Mouse (Mus musculus) limb, embryonic 14.5 days (tissue): ENCODE measurements at regions not wholly inside any gene's neighbourhood (a gene's known extent, or its start where the extent isn't known, plus 50 kb on each side); places are given as distances from the start of the nearest gene placed in this dataset.

Source experiments
- ATAC-seq: fragments of 200-750 bp; cut with Nextera tagmentation; 2 replicates; pipeline ENCODE4 v1.8.0; 2017; ENCODE audit warnings: low read depth, moderate number of reproducible peaks, moderate TSS enrichment; ENCODE audit not compliant: low FRiP score
- DNase-seq: peaks from one replicate; pipeline ENCODE4 v3.0.0-alpha.2; 2015; ENCODE audit warnings: low spot score
- H3K27ac ChIP-seq: fragments of 300-500 bp; sonication (generic); replicated peaks from 2 replicates; pipeline ENCODE4 v1.5.1; 2014; ENCODE audit warnings: low read depth, mild to moderate bottlenecking, low read length, moderate library complexity, mixed read lengths
- H3K27me3 ChIP-seq: fragments of 300-500 bp; sonication (generic); 2 replicates; pipeline ENCODE4 v1.6.1; 2014; ENCODE audit warnings: low read length, mixed read lengths; ENCODE audit not compliant: control insufficient read depth, insufficient read depth
- H3K36me3 ChIP-seq: fragments of 300-500 bp; sonication (generic); 2 replicates; pipeline ENCODE4 v1.6.1; 2014; ENCODE audit warnings: mild to moderate bottlenecking, low read length, moderate library complexity, mixed read lengths; ENCODE audit not compliant: control insufficient read depth, insufficient read depth
- H3K4me1 ChIP-seq: fragments of 300-500 bp; sonication (generic); 2 replicates; pipeline ENCODE4 v1.6.1; 2014; ENCODE audit warnings: antibody characterized with exemption, low read length, mixed read lengths; ENCODE audit not compliant: control insufficient read depth, insufficient read depth
- H3K4me2 ChIP-seq: fragments of 300-500 bp; sonication (generic); replicated peaks from 2 replicates; pipeline ENCODE4 v1.6.1; 2014; ENCODE audit warnings: low read depth, mild to moderate bottlenecking, low read length, moderate library complexity; ENCODE audit not compliant: severe bottlenecking
- H3K4me3 ChIP-seq: fragments of 300-500 bp; sonication (generic); replicated peaks from 2 replicates; pipeline ENCODE4 v1.5.1; 2014; ENCODE audit warnings: low read length
- H3K9ac ChIP-seq: fragments of 300-500 bp; sonication (generic); 2 replicates; pipeline ENCODE4 v1.6.1; 2014; ENCODE audit warnings: mild to moderate bottlenecking, low read depth, low read length, moderate library complexity; ENCODE audit not compliant: severe bottlenecking
- H3K9me3 ChIP-seq: fragments of 300-500 bp; sonication (generic); 2 replicates; pipeline ENCODE4 v1.6.1; 2016; ENCODE audit warnings: low read length; ENCODE audit not compliant: control insufficient read depth
- POLR2A ChIP-seq: fragments of 200-500 bp; IDR thresholded peaks from 2 replicates; pipeline ENCODE4 v1.8.0; 2012; ENCODE audit warnings: inconsistent platforms, mild to moderate bottlenecking, moderate library complexity, borderline replicate concordance; ENCODE audit not compliant: insufficient read depth, insufficient read length; ENCODE audit errors: extremely low read depth
- WGBS: fragments of 180-500 bp; shearing (Covaris S2); extraction: QIAGEN DNeasy Blood & Tissue Kit; methylation state at CpG from one replicate; pipeline ENCODE4 v1.1.7; 2014; 5-methylcytosine and 5-hydroxymethylcytosine counted together

DNA sequence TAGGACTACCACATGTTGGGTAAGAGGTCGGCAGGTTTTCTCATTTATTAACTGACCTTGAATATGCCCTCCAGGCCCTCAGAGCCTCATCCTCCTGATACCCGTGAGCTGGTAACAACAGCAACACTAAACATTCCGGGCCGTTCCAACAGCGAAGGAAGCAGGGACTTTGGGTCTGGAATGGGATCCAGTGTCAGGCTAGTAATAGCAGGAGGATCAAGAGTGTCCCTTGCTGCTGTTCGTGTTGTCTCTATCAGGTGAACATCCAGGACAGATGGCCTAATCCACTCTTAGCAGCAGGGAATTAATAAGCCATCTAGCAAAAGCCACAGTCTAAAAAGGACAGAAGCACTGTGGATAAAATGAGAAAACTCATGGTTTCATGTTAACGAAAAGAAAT, 106.7 kb downstream of the Cpeb2 start:
- H3K27ac ChIP-seq = no peak overlapping the region
- ATAC-seq (no peak), DNase-seq (no peak)
- H3K36me3 ChIP-seq = no peaks in the 10 kb centered on the region
- no peak for TF ChIP-seq POLR2A
- H3K9ac ChIP-seq = no peak overlapping the region
- no peaks in the 10 kb centered on the region for H3K4me1 ChIP-seq
- H3K27me3 ChIP-seq = no peaks in the 10 kb centered on the region
- H3K9me3 ChIP-seq = no peaks in the 10 kb centered on the region
- 69% methylated on average over 7 of the region's 7 CpGs for WGBS
- no peak overlapping the region for H3K4me2 ChIP-seq
- no peak overlapping the region for H3K4me3 ChIP-seq

DNA sequence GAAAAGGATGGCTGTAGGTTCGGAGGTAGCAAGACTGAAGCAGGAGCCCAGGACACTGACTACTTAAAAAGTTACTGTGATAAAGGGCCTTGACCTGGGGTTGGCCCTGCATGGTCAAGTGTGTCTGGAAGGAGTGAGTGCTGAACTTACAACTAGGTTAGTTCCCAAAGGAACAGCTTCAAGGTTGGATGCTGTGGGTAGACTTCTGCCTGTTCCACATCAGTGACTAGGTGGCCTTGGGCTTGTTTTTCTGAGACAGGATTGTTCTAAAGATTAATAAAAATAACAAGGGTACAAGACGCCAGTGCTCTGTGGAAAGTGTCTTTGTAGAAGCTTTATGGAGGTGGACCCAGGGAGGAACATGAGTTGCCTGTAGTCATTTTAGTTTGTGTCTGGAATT, 108.5 kb downstream of the Cpeb2 start:
- Histone ChIP-seq H3K36me3 (no peaks in the 10 kb centered on the region), H3K9ac (no peak overlapping the region), H3K4me2 (no peak overlapping the region), H3K27me3 (no peaks in the 10 kb centered on the region), H3K4me3 (no peak overlapping the region), H3K9me3 (no peaks in the 10 kb centered on the region), H3K4me1 (no peaks in the 10 kb centered on the region), H3K27ac (no peak overlapping the region)
- ATAC-seq (no peak), DNase-seq (no peak)
- 76% methylated on average over 2 of the region's 2 CpGs for WGBS
- no peak for TF ChIP-seq POLR2A

DNA sequence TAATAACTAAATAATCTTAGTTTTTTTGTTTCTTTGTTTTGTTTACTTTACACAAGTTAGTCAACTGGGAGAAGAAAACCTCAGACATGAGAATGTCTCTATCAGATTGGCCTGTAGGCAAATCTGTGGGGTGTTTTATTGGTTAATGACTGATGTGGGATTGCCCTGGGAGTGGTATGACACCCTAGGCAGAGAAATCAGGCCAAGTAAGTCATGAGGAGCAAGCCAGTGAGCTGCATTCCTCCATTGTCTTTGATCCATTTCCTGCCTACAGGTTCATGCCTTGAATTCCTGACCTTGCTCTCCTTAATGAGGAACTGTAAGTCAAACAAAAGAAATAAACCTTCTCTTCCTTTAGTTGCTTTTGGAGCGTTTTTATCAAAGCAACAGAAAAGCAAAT, 111.5 kb downstream of the Cpeb2 start:
- TF ChIP-seq POLR2A = no peak
- H3K4me2 ChIP-seq = no peak overlapping the region

DNA sequence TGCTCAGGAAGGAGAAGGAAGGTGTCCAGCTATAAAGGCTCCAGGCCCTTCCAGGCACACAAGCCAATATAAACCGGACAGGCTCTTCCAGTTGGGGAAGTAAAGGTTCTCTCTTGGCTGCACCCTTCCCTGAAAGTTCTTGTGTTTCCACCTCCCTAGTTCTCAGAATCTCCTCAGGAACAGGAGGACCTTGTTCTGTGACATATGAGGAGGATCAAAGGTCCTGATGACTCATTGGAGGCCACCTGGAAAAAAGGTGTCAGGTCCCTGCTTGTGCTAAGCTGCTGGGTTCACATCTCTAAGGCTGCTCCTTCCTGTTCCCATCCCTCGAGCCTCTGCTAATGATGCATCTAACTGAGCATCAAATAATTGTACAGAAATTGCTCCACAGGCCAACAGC, 118.0 kb downstream of the Cpeb2 start:
- 62% methylated on average over 2 of the region's 2 CpGs for WGBS
- Histone ChIP-seq H3K9me3 (no peaks in the 10 kb centered on the region), H3K27me3 (0 out of 2 replicates have a peak, but pooled peaks cover 5% of the 10 kb centered on the region), H3K27ac (no peak overlapping the region), H3K4me1 (peaks cover 20% of the 10 kb centered on the region), H3K9ac (no peak overlapping the region), H3K36me3 (no peaks in the 10 kb centered on the region), H3K4me3 (no peak overlapping the region), H3K4me2 (no peak overlapping the region)
- no peak for TF ChIP-seq POLR2A
- ATAC-seq = no peak
- DNase-seq = no peak

More for the DNA sequence above, 111.5 kb downstream of the Cpeb2 start:
- Histone ChIP-seq H3K27me3 (no peaks in the 10 kb centered on the region), H3K4me3 (no peak overlapping the region), H3K36me3 (no peaks in the 10 kb centered on the region), H3K27ac (no peak overlapping the region), H3K4me1 (no peaks in the 10 kb centered on the region), H3K9me3 (no peaks in the 10 kb centered on the region), H3K9ac (no peak overlapping the region)
- WGBS = 82% methylated on average over 1 of the region's 1 CpGs
- DNase-seq (no peak), ATAC-seq (no peak)

DNA sequence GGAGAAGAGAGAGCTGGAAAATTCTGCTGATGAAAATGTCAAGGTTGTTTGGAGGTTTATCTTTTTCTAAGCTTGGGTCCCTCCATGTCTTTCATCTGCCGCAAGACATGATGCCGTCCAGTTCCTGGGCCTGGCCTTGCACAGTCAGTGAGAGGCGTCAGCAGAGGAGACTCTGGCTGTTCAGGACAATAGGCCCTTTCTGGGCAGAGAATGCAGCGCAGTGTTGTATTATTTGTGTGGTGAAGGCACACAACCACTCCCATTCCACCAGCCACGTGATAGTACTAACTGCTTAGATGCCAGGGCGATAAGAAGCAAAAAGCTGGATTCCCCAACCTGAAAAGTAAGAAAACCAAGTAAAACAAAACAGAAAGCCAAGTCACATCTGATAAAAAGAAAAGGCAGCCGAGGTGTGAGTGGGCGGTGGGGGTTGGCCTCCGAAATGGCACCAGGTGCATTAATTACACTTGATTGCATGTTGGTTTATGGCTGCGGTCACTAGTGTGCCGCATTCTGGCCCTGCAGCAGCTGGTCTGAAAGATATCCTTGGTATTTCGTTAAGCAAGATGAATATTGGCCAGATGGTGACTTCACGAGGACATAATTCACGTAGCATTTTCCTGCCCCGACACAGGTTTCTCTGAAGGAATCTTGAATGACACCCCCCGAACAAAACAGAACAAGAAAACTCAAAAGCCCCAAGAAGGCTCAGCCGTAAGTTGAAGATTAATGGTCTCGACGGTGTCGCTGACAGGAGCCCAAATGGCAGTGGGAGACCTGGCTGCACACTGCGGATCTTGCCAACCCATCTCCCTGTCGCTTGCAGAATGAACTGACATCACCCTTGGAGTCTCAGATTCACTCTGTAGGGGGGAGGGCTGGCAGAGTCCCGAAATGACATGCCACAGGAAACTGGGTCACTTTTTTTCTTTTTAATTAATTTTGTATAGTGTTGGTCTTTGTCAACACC, 120.3 kb downstream of the Cpeb2 start:
- WGBS = 36% methylated on average over 23 of the region's 23 CpGs
- no peak for ATAC-seq
- no peak for TF ChIP-seq POLR2A
- peaks cover 20% of the 10 kb centered on the region for H3K4me1 ChIP-seq
- H3K9me3 ChIP-seq = no peaks in the 10 kb centered on the region
- 0 out of 2 replicates have a peak, but pooled peaks cover 5% of the 10 kb centered on the region for H3K27me3 ChIP-seq
- H3K36me3 ChIP-seq = no peaks in the 10 kb centered on the region
- no peak for DNase-seq
- no peak overlapping the region for H3K9ac ChIP-seq
- H3K4me2 ChIP-seq = no peak overlapping the region
- H3K4me3 ChIP-seq = no peak overlapping the region
- H3K27ac ChIP-seq = no peak overlapping the region
